Mouse (Mus musculus): Measurements from ENCODE around the gene Hoxb7. TPM values are rescaled to one million over a fixed set of nuclear protein-coding genes. Genes with fewer than 3 reads are reported as not detected.

Hoxb7 gene
- total RNA-seq, 2 experiments from 2014 or later = not detected

GRCm38 (mm10) chr11:96267021-96267920 lies 19.2 kb upstream of the Hoxb7 start:
- no peak for DNase-seq
- intact Hi-C loops (cut with DNase I) = no loop called here

GRCm38 (mm10) chr11:96268031-96268745 lies 18.2 kb upstream of the Hoxb7 start:
- intact Hi-C loops (cut with DNase I) = no loop called here
- no peak for DNase-seq

GRCm38 (mm10) chr11:96269869-96270268 lies 16.6 kb upstream of the Hoxb7 start:
- intact Hi-C loops (cut with DNase I) = no loop called here
- no peak for DNase-seq

GRCm38 (mm10) chr11:96270996-96271540 lies 15.4 kb upstream of the Hoxb7 start, which contains the start of gene Hoxb9:
Gene Hoxb9 (plus strand): TSS chr11:96271457.
- no peak for DNase-seq
- intact Hi-C loops (cut with DNase I) = no loop called here

GRCm38 (mm10) chr11:96271541-96272011 lies 14.8 kb upstream of the Hoxb7 start:
- intact Hi-C loops (cut with DNase I) = no loop called here
- no peak for DNase-seq

- no peak for DNase-seq
- intact Hi-C loops (cut with DNase I) = no loop called here
Observed at GRCm38 (mm10) chr11:96272024-96272921, 14.2 kb upstream of the Hoxb7 start.

GRCm38 (mm10) chr11:96274428-96274827 lies 12.0 kb upstream of the Hoxb7 start:
- no peak for DNase-seq
- intact Hi-C loops (cut with DNase I) = no loop called here

- no peak for DNase-seq
- intact Hi-C loops (cut with DNase I) = no loop called here
Observed at GRCm38 (mm10) chr11:96275896-96276295, 10.5 kb upstream of the Hoxb7 start.

GRCm38 (mm10) chr11:96277151-96278044 lies 9.0 kb upstream of the Hoxb7 start:
- intact Hi-C loops (cut with DNase I) = loop anchor here (1.0 to 2.0 kb wide), 4 partner anchors 259 to 583 kb away; no protein-coding TSS in a partner anchor
- DNase-seq = no peak

- intact Hi-C loops (cut with DNase I) = loop anchor here (1.0 to 2.0 kb wide), 4 partner anchors 258 to 582 kb away; no protein-coding TSS in a partner anchor
Observed at GRCm38 (mm10) chr11:96278324-96278723, 8.1 kb upstream of the Hoxb7 start.

GRCm38 (mm10) chr11:96278773-96279172 lies 7.7 kb upstream of the Hoxb7 start:
- peak; percentile 83 to 86 for DNase-seq
- intact Hi-C loops (cut with DNase I) = loop anchor here (1.0 to 2.0 kb wide), 4 partner anchors 258 to 582 kb away; no protein-coding TSS in a partner anchor

More at GRCm38 (mm10) chr11:96278324-96278723, 8.1 kb upstream of the Hoxb7 start:
- no peak for DNase-seq

GRCm38 (mm10) chr11:96279421-96280233 lies 6.8 kb upstream of the Hoxb7 start:
- DNase-seq = no peak
- intact Hi-C loops (cut with DNase I) = loop anchor here (1.0 to 5.0 kb wide), 5 partner anchors 15 to 581 kb away; partner anchors contain the start of gene Igf2bp1

GRCm38 (mm10) chr11:96280399-96281378 lies 5.7 kb upstream of the Hoxb7 start:
- intact Hi-C loops (cut with DNase I) = loop anchor here (1.0 to 5.0 kb wide), 3 partner anchors 14 to 273 kb away; partner anchors contain the start of gene Igf2bp1
- no peak for DNase-seq

- DNase-seq = no peak
- intact Hi-C loops (cut with DNase I) = loop anchor here (2.0 to 5.0 kb wide), 2 partner anchors 13 to 274 kb away; partner anchors contain the start of gene Igf2bp1
Observed at GRCm38 (mm10) chr11:96281396-96281795, 5.0 kb upstream of the Hoxb7 start.

- DNase-seq = no peak
- intact Hi-C loops (cut with DNase I) = loop anchor here (2.0 to 5.0 kb wide), 2 partner anchors 13 to 275 kb away; partner anchors contain the start of gene Igf2bp1
Observed at GRCm38 (mm10) chr11:96281855-96282570, 4.4 kb upstream of the Hoxb7 start, which contains the start of gene Hoxb8. Gene Hoxb8 (plus strand): TSS chr11:96281905.
